Mouse (Mus musculus) megakaryocyte, adult 5-6 weeks (primary cell): ENCODE results near the gene F2rl2. TPM values are rescaled to one million over a fixed set of nuclear protein-coding genes. Genes with fewer than 3 reads are reported as not detected.

ENCODE experiments used
- ATAC-seq: 2 replicates; pipeline ENCODE4 v1.8.0; 2016; ENCODE audit warnings: mild to moderate bottlenecking, inconsistent platforms; ENCODE audit not compliant: poor library complexity, severe bottlenecking
- total RNA-seq, 2 experiments: library from RNA; stranded (forward) in 1 of 2; stranded (reverse) in 1 of 2; fragments of 153-499, 151-499 nt in 1 of 2; fragments of 221-1000, 200-1000 nt in 1 of 2; gene quantifications; 2 replicates each; pipeline versions ENCODE4 v1.2.3 to v1.2.4; 2015 to 2017

F2rl2 gene
- total RNA-seq, 2 experiments from 2014 or later, result 0.51 to 0.89 TPM

DNA sequence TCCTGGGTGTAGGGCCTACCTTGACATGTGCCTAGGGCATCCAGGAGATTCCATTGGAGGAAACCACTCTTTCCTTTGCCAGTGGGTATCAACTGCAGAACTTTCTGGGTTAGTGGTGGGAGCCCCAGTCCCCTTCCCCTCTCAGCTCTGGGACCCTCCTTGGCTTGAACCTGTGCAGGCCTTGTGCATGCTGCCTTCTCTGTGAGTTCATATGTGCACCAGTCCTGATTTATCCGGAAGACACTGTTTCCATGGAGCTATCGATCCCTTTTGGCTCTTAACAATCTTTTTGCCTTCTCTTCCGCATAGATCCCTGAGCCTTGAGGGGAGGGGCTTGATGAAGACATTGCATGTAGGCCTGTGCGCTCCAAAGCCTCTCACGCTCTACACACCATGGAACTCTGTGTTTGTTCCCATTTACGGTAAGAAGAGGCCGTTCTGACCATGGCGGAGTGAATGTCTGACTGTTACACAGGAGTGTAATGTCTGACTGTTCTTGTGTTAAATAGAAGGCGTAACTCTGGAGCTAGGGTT is 466 bp upstream of the F2rl2 start:
- ATAC-seq, result no peak

DNA sequence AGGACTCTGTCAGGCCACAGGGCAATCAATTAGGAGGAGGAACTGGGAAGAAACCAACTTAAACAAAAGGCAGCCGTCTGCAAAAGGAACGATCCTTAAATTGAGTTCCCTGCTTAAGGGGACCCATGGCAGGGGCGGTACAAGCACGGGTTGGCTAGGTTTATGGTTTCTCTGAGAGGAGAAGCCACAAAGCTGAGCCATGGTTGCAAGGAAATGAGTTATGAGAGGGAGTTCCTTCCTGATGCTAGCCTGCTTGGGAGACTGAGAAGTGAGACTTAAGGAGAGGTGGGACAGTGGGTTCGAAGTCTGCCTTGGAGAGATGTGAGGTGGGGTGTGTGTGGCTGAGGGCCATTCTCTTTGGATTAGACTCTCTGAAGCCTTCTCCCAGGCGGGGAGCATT is 1.2 kb downstream of the F2rl2 start:
- peak; percentile 71 for ATAC-seq

DNA sequence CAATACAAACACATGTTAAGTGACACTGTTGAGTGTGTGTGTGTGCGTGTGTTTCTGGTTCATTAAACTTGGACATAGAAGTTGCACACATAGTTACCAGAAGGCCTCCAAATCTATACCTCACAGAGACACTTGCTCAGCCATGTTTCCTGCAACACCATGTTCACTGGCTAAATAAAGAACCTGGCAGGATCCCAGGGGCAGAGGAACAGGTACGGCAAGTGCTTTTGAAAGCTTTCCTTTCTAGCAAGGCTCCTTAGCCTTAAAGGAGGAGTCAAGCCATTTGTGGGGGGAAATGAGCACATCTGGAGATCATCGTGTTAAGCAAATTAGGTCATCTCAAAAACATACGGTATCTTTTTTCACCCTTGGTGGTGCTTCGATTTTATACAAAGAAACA is 6.7 kb downstream of the F2rl2 start:
- no peak for ATAC-seq

DNA sequence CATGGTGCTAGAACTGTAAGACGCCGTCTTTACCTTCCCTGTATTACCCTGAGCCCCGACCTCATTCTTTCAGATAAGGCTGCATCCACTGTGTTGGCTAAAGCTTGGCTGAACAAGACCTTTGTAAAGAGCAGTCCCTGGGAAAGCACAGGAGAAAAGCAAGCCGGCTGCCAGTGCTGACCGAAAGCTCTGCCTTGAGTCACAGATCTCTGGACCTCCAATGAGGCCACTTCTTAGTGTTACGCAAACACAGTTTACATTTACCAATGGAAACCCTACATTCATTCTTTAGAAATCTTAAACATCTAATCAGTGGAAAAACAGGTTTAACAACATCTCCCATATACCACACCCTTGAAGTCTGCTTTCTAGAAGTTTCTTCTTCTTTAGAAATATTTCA is 8.9 kb downstream of the F2rl2 start:
- ATAC-seq, result no peak

DNA sequence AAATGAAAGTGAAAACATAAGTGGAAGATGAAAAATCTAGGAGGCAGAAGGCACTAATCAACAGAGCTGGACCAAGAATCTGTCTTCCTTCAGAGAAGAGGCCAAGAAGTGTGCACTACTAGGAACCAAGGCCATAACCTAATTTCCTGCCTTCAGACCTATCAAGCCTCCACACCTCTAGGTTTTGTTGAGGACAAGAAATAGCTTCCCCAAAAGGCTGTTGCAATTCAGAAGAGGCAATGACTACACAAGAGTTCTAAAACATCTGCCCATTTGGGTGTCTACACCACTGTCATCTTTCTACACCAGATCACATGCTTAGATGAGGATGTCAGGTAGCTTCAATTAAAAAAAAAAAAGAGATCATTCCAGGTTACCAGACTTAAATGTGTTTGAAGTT is 15.4 kb downstream of the F2rl2 start:
- peak; percentile 86 for ATAC-seq

GRCm38 (mm10) chr13:95712570-95713268 is 16.1 kb downstream of the F2rl2 start:
- peak; percentile 41 for ATAC-seq

DNA sequence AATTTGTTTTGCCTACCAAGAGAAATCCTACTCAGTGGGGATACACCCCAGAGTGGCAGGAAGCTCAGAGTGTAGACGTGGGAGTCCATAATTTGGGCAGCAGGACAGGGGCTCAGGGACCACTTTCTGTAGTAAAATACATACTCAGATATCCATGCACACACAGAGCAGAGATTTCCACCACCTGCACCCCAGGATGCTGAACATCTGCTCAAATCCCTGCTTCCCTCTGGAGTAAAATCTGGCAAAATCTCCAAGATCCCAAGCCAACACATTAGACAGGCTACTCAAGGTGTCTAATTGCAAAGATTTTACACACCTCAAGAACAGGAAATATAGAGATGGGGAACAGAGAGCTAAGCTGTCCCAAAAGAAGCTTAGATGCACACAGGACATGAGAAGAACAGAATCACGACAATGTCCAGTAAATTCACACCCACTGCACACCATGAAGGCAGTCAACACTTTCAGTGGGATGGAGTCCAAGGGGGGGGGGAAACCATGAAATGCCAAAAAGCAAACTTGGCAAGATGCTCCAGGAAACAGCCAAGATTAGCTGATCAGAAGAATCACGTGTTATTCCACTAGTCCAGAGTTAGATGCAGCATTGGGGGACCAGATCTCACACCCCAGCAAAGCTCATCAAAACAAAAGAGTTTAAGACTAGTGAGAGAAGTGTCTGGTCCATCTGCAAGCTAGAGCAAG is 17.8 kb downstream of the F2rl2 start:
- no peak for ATAC-seq

DNA sequence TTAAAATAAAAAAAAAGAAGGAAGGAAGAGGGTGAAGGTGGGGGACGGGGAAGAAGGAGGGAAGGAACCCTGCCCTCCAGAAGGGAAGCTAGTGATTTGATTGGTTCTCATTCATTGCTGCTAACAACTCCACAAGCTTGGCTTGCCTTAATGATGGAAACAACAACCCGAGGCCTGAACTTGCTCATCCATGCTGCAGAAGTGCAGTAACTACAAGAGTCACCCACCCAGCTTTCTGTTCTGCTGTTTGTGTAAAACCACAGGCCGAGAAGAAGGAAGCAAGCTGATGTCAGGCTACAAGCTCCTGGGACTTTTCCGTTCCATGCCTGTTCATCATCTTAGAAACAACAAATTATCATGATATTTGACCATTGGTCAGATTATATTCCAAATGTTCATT is 18.7 kb downstream of the F2rl2 start:
- ATAC-seq, result no peak

GRCm38 (mm10) chr13:95719320-95720232 is 22.9 kb downstream of the F2rl2 start:
- peak; percentile 81 for ATAC-seq

- no peak for ATAC-seq
Measured at GRCm38 (mm10) chr13:95730491-95730890, 33.8 kb downstream of the F2rl2 start.

- ATAC-seq, result no peak
Measured at GRCm38 (mm10) chr13:95739651-95740050, 43.0 kb downstream of the F2rl2 start.

DNA sequence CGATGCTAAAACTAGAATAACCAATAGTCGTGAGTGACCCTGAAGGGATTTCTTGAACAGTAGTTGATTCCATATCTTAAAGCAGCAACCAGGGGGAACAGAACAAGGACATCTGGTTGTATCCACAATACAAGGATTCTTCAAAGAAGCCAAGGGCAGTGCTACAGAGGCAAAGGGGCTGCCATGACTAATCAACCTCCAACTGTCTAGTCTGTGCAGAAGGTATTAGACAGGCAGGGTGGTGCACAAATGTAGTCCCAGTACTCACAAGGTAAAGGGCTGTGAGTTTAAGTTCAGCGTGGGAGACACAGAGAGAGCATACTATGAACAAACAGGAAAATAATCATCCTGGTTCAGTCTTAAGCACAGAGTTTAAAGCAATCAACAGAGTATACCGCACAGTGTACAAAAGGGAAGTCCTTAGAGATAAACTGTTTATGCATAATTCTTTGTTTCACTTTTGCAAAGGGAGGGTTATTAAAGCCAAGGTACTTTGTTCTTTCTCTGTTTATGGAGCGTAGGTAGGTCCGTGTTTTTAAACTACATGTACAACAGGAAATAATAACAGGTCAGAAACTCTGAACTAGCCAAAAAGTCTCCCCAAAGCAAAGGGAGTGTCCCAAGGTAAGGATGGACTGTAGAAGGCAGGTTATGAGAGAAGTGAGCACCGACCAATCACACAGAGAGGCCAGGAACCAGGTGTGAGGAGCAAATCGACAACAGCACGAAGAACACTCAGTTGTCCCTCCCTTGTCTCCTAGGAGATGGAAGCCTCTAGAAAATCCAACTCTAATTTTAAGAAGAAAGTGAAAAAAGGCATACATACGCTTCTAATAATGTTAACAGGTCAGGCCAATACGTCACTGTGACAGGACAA is 45.4 kb downstream of the F2rl2 start:
- peak; percentile 47 for ATAC-seq

DNA sequence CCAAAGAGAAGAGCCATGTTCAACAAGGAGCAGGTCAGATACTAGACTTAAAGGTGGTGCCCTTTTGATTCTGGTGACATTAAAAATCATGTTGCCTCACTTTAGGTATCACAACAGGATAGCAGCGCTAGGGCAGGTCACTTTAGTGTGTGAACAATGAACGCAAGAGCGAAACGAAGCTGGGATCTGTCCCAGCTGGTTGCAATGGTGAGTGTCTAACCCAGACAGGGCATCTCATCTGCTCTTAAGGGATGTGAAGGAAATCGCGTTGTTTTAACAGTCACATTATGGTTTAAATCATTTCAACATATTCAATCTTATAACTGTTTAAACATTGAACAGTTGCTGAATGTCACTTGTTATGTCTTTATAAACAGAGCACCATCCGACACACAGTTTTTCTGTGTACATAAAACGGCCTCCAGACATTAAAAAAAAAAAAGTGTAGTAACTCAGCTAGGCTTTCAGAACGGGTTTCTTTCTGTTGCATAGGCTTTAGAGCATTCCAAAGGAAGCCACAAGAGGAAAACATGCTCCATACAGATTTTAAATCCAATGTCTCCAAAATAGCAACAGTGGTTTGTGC is 46.3 kb downstream of the F2rl2 start:
- ATAC-seq, result no peak

GRCm38 (mm10) chr13:95745451-95745850 is 48.8 kb downstream of the F2rl2 start:
- ATAC-seq, result no peak

- peak; percentile 49; the same call in 1 of the 2 replicates for ATAC-seq
Measured at GRCm38 (mm10) chr13:95746509-95746908, 49.9 kb downstream of the F2rl2 start.

DNA sequence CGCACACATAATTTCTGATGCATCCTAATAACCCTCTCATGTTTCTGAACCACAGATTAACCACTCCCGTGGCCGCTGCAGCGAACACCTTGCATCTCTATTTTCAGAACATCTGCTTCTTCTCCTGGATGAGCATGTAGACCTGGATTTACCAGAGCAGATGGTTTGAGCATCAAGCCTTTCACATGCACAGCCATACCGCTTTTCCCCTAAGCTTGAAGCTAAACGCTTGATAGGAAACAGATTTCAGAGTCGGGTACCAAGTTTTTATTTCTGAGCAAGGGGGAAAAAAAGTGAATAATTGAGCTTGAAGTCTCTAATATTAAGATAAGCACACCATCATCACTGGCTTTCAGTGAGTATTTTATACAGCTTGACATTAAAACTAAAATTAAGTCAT is 50.4 kb downstream of the F2rl2 start:
- no peak for ATAC-seq

DNA sequence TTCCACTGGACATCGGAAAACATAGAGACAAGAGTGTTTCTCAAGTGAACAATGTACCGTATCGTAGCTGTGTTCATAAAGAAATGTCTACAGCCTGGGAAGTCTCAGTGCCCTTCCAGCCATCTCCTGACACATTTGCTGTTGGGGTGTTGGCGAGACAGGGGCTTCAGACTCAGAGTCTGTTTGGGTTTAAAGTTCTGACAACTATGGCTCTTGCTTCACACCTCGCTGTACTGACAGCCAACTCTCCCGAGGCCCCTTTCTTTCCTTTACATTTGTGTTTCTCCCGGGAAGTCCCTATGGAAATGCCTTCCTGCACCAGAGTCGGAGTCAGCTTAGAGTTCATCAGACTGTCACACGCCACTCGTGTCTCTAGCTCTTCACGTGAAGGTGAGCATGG is 50.9 kb downstream of the F2rl2 start:
- no peak for ATAC-seq
